Mouse (Mus musculus): Measurements from ENCODE around the gene E130309D02Rik. TPM values are rescaled to one million over a fixed set of nuclear protein-coding genes. Genes with fewer than 3 reads are reported as not detected.

Gene E130309D02Rik
- 17.0 and 17.8 TPM in 2 replicates for polyA plus RNA-seq (2012; rRNA removed)

- DNase-seq, result peak; percentile 88 to 92
- H3K4me3 ChIP-seq (replicated peaks; ENCODE audit: insufficient read depth, low read depth, low read length), result peak within 1 kb of the TSS; percentile 72
- WGBS, result 1% methylated on average over 101 of the region's 101 CpGs
These were observed at the start of gene E130309D02Rik for GRCm38 (mm10) chr5:143314730-143315513. TSS of gene E130309D02Rik (minus strand) at chr5:143315360.

GRCm38 (mm10) chr5:143363678-143364615, 48.8 kb upstream of the E130309D02Rik start:
- no peak for DNase-seq
- H3K4me3 ChIP-seq (replicated peaks; ENCODE audit: insufficient read depth, low read depth, low read length), result peak overlapping the region; percentile 63
- no peak overlapping the region for H3K27ac ChIP-seq (ENCODE audit: insufficient read depth, low read length)
- no peaks in the 10 kb centered on the region for H3K27me3 ChIP-seq (ENCODE audit: control insufficient read depth, insufficient read depth, low read length)
- no peak for TF ChIP-seq CTCF (IDR thresholded peaks at IDR 0.05; ENCODE audit: borderline replicate concordance, insufficient read depth, low read depth, low read length)
- no peak for TF ChIP-seq POLR2A (IDR thresholded peaks at IDR 0.05; ENCODE audit: borderline replicate concordance, insufficient read depth, low read length)
- H3K4me1 ChIP-seq (ENCODE audit: control insufficient read depth, insufficient read depth, low read length), result peaks cover 12% of the 10 kb centered on the region
- under 1% methylated on average over 47 of the region's 47 CpGs for WGBS

More at GRCm38 (mm10) chr5:143314730-143315513, at the start of gene E130309D02Rik:
- TF ChIP-seq CTCF (IDR thresholded peaks at IDR 0.05; ENCODE audit: borderline replicate concordance, insufficient read depth, low read depth, low read length) (peak; percentile 68), POLR2A (IDR thresholded peaks at IDR 0.05; ENCODE audit: borderline replicate concordance, insufficient read depth, low read length) (peak; percentile 49; the same call in 1 of the 2 replicates)
- Histone ChIP-seq H3K4me1 (ENCODE audit: control insufficient read depth, insufficient read depth, low read length) (peaks cover 9% of the 10 kb centered on the region; the same call in 1 of the 2 replicates), H3K27ac (ENCODE audit: insufficient read depth, low read length) (peak within 1 kb of the TSS; percentile 31), H3K27me3 (ENCODE audit: control insufficient read depth, insufficient read depth, low read length) (no peaks in the 10 kb centered on the region)

- Histone ChIP-seq H3K4me1 (ENCODE audit: control insufficient read depth, insufficient read depth, low read length) (no peaks in the 10 kb centered on the region; the same call in 1 of the 2 replicates), H3K27me3 (ENCODE audit: control insufficient read depth, insufficient read depth, low read length) (no peaks in the 10 kb centered on the region), H3K27ac (ENCODE audit: insufficient read depth, low read length) (no peak overlapping the region), H3K4me3 (replicated peaks; ENCODE audit: insufficient read depth, low read depth, low read length) (no peak overlapping the region)
- no peak for DNase-seq
- WGBS, result 64% methylated on average over 7 of the region's 7 CpGs
- TF ChIP-seq CTCF (IDR thresholded peaks at IDR 0.05; ENCODE audit: borderline replicate concordance, insufficient read depth, low read depth, low read length) (no peak), POLR2A (IDR thresholded peaks at IDR 0.05; ENCODE audit: borderline replicate concordance, insufficient read depth, low read length) (no peak)
These were observed 46.3 kb upstream of the E130309D02Rik start for GRCm38 (mm10) chr5:143361428-143361827.

- Histone ChIP-seq H3K27me3 (ENCODE audit: control insufficient read depth, insufficient read depth, low read length) (no peaks in the 10 kb centered on the region), H3K27ac (ENCODE audit: insufficient read depth, low read length) (no peak overlapping the region), H3K4me3 (replicated peaks; ENCODE audit: insufficient read depth, low read depth, low read length) (no peak overlapping the region), H3K4me1 (ENCODE audit: control insufficient read depth, insufficient read depth, low read length) (no peaks in the 10 kb centered on the region; the same call in 1 of the 2 replicates)
- no peak for TF ChIP-seq POLR2A (IDR thresholded peaks at IDR 0.05; ENCODE audit: borderline replicate concordance, insufficient read depth, low read length)
- TF ChIP-seq CTCF (IDR thresholded peaks at IDR 0.05; ENCODE audit: borderline replicate concordance, insufficient read depth, low read depth, low read length), result peak; percentile 37; the same call in 1 of the 2 replicates
- no peak for DNase-seq
- WGBS, result 74% methylated on average over 5 of the region's 5 CpGs
These were observed 44.8 kb upstream of the E130309D02Rik start for GRCm38 (mm10) chr5:143360000-143360399.

GRCm38 (mm10) chr5:143359263-143359662, 44.1 kb upstream of the E130309D02Rik start:
- TF ChIP-seq CTCF (IDR thresholded peaks at IDR 0.05; ENCODE audit: borderline replicate concordance, insufficient read depth, low read depth, low read length) (no peak), POLR2A (IDR thresholded peaks at IDR 0.05; ENCODE audit: borderline replicate concordance, insufficient read depth, low read length) (no peak)
- no peak for DNase-seq
- 43% methylated on average over 7 of the region's 7 CpGs for WGBS
- H3K27ac ChIP-seq (ENCODE audit: insufficient read depth, low read length), result no peak overlapping the region
- H3K27me3 ChIP-seq (ENCODE audit: control insufficient read depth, insufficient read depth, low read length), result no peaks in the 10 kb centered on the region
- no peak overlapping the region for H3K4me3 ChIP-seq (replicated peaks; ENCODE audit: insufficient read depth, low read depth, low read length)
- H3K4me1 ChIP-seq (ENCODE audit: control insufficient read depth, insufficient read depth, low read length), result no peaks in the 10 kb centered on the region; the same call in 1 of the 2 replicates

GRCm38 (mm10) chr5:143357564-143357963, 42.4 kb upstream of the E130309D02Rik start:
- TF ChIP-seq CTCF (IDR thresholded peaks at IDR 0.05; ENCODE audit: borderline replicate concordance, insufficient read depth, low read depth, low read length) (no peak), POLR2A (IDR thresholded peaks at IDR 0.05; ENCODE audit: borderline replicate concordance, insufficient read depth, low read length) (no peak)
- Histone ChIP-seq H3K27me3 (ENCODE audit: control insufficient read depth, insufficient read depth, low read length) (no peaks in the 10 kb centered on the region; the same call in 1 of the 2 replicates), H3K27ac (ENCODE audit: insufficient read depth, low read length) (no peak overlapping the region), H3K4me3 (replicated peaks; ENCODE audit: insufficient read depth, low read depth, low read length) (no peak overlapping the region), H3K4me1 (ENCODE audit: control insufficient read depth, insufficient read depth, low read length) (no peaks in the 10 kb centered on the region; the same call in 1 of the 2 replicates)
- no peak for DNase-seq
- 3% methylated on average over 28 of the region's 28 CpGs for WGBS

- no peak for DNase-seq
- Histone ChIP-seq H3K27me3 (ENCODE audit: control insufficient read depth, insufficient read depth, low read length) (no peaks in the 10 kb centered on the region; the same call in 1 of the 2 replicates), H3K27ac (ENCODE audit: insufficient read depth, low read length) (no peak within 1 kb of the TSS), H3K4me3 (replicated peaks; ENCODE audit: insufficient read depth, low read depth, low read length) (no peak within 1 kb of the TSS), H3K4me1 (ENCODE audit: control insufficient read depth, insufficient read depth, low read length) (no peaks in the 10 kb centered on the region; the same call in 1 of the 2 replicates)
- TF ChIP-seq CTCF (IDR thresholded peaks at IDR 0.05; ENCODE audit: borderline replicate concordance, insufficient read depth, low read depth, low read length) (no peak), POLR2A (IDR thresholded peaks at IDR 0.05; ENCODE audit: borderline replicate concordance, insufficient read depth, low read length) (no peak)
- WGBS, result 43% methylated on average over 17 of the region's 17 CpGs
These were observed 41.7 kb upstream of the E130309D02Rik start, which contains the start of gene Grid2ip for GRCm38 (mm10) chr5:143356686-143357388. TSS of gene Grid2ip (plus strand) at chr5:143357338.

All from cerebellum, adult 2 months (tissue).